Mouse (Mus musculus) limb, embryonic 14.5 days (tissue): Measurements from ENCODE around the gene Pear1. TPM values are rescaled to one million over a fixed set of nuclear protein-coding genes. Genes with fewer than 3 reads are reported as not detected.

Experiments
- ATAC-seq: fragments of 200-750 bp; cut with Nextera tagmentation; 2 replicates; pipeline ENCODE4 v1.8.0; 2017; ENCODE audit warnings: low read depth, moderate number of reproducible peaks, moderate TSS enrichment; ENCODE audit not compliant: low FRiP score
- DNase-seq: peaks from one replicate; pipeline ENCODE4 v3.0.0-alpha.2; 2015; ENCODE audit warnings: low spot score
- H3K27ac ChIP-seq: fragments of 300-500 bp; sonication (generic); replicated peaks from 2 replicates; pipeline ENCODE4 v1.5.1; 2014; ENCODE audit warnings: low read depth, mild to moderate bottlenecking, low read length, moderate library complexity, mixed read lengths
- H3K27me3 ChIP-seq: fragments of 300-500 bp; sonication (generic); 2 replicates; pipeline ENCODE4 v1.6.1; 2014; ENCODE audit warnings: low read length, mixed read lengths; ENCODE audit not compliant: control insufficient read depth, insufficient read depth
- H3K36me3 ChIP-seq: fragments of 300-500 bp; sonication (generic); 2 replicates; pipeline ENCODE4 v1.6.1; 2014; ENCODE audit warnings: mild to moderate bottlenecking, low read length, moderate library complexity, mixed read lengths; ENCODE audit not compliant: control insufficient read depth, insufficient read depth
- H3K4me1 ChIP-seq: fragments of 300-500 bp; sonication (generic); 2 replicates; pipeline ENCODE4 v1.6.1; 2014; ENCODE audit warnings: antibody characterized with exemption, low read length, mixed read lengths; ENCODE audit not compliant: control insufficient read depth, insufficient read depth
- H3K4me2 ChIP-seq: fragments of 300-500 bp; sonication (generic); replicated peaks from 2 replicates; pipeline ENCODE4 v1.6.1; 2014; ENCODE audit warnings: low read depth, mild to moderate bottlenecking, low read length, moderate library complexity; ENCODE audit not compliant: severe bottlenecking
- H3K4me3 ChIP-seq: fragments of 300-500 bp; sonication (generic); replicated peaks from 2 replicates; pipeline ENCODE4 v1.5.1; 2014; ENCODE audit warnings: low read length
- H3K9ac ChIP-seq: fragments of 300-500 bp; sonication (generic); 2 replicates; pipeline ENCODE4 v1.6.1; 2014; ENCODE audit warnings: mild to moderate bottlenecking, low read depth, low read length, moderate library complexity; ENCODE audit not compliant: severe bottlenecking
- H3K9me3 ChIP-seq: fragments of 300-500 bp; sonication (generic); 2 replicates; pipeline ENCODE4 v1.6.1; 2016; ENCODE audit warnings: low read length; ENCODE audit not compliant: control insufficient read depth
- POLR2A ChIP-seq: fragments of 200-500 bp; IDR thresholded peaks from 2 replicates; pipeline ENCODE4 v1.8.0; 2012; ENCODE audit warnings: inconsistent platforms, mild to moderate bottlenecking, moderate library complexity, borderline replicate concordance; ENCODE audit not compliant: insufficient read depth, insufficient read length; ENCODE audit errors: extremely low read depth
- WGBS: fragments of 180-500 bp; shearing (Covaris S2); extraction: QIAGEN DNeasy Blood & Tissue Kit; methylation state at CpG from one replicate; pipeline ENCODE4 v1.1.7; 2014; 5-methylcytosine and 5-hydroxymethylcytosine counted together
- polyA plus RNA-seq, 2 experiments: library from polyadenylated mRNA; depleted of rRNA in 1 of 2; stranded (reverse) in 1 of 2; unstranded in 1 of 2; fragments of >200 nt; fragmentation: Nextera tagmentation in 1 of 2; extraction: Ambion mirVana in 1 of 2; gene quantifications; 2 replicates each; pipeline versions ENCODE4 v1.2.1 to v1.2.3; 2012 to 2014

The Pear1 gene
- polyA plus RNA-seq, 2 experiments: 21.5 to 47.2 TPM

DNA sequence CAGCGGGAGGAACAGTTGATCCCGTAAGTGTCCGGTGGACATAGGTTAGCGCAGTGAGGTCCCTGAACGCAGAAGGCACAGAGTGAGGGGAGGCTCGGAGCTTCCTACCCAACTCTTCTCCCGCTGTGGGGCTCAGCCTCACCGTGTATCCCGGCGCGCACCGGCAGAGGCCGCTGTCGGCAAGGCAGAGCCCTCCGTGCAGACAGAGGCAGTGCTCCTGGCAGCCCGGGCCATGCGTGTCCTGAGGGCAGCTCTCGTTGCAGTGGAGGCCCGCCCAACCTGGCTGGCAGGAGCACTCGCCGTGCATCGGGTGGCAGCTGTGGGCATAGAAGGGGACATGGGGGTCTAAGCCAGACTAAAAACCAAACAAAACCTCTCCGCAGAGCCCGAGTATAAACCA, 68.1 kb downstream of the Pear1 start:
- no peaks in the 10 kb centered on the region for H3K27me3 ChIP-seq
- WGBS: 3% methylated on average over 24 of the region's 24 CpGs
- no peak overlapping the region for H3K9ac ChIP-seq
- DNase-seq: peak; percentile 75
- no peak overlapping the region; the same call in 1 of the 2 replicates for H3K4me3 ChIP-seq
- H3K4me2 ChIP-seq: peak overlapping the region; percentile 44
- no peak overlapping the region for H3K27ac ChIP-seq
- TF ChIP-seq POLR2A: no peak
- no peaks in the 10 kb centered on the region for H3K9me3 ChIP-seq
- H3K36me3 ChIP-seq: peaks cover 10% of the 10 kb centered on the region
- ATAC-seq: peak; percentile 82
- no peaks in the 10 kb centered on the region; the same call in 1 of the 2 replicates for H3K4me1 ChIP-seq

DNA sequence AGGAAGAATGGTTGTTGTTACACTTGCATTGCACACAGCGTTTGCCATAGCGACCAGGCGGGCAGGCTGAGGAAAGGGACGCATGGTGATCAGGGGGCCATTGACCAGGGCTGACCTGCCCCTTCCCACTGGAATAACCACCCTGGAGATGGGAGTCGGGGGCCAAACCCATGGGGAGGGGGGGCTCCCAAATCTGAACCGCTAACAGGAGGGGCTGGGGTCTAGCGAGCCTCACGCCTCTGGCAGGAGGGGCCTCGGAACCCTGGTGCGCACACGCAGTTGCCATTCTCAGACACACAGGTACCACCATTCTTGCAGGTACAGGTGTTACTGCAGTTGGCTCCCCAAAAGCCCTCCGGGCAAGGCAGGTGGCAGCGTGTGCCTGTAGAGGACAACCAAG, 70.3 kb downstream of the Pear1 start:
- Histone ChIP-seq H3K9ac (no peak overlapping the region), H3K4me1 (no peaks in the 10 kb centered on the region; the same call in 1 of the 2 replicates), H3K9me3 (no peaks in the 10 kb centered on the region), H3K4me2 (no peak overlapping the region), H3K36me3 (peaks cover 9% of the 10 kb centered on the region), H3K27ac (no peak overlapping the region), H3K4me3 (no peak overlapping the region), H3K27me3 (no peaks in the 10 kb centered on the region)
- 88% methylated on average over 13 of the region's 13 CpGs for WGBS
- ATAC-seq (no peak), DNase-seq (no peak)
- TF ChIP-seq POLR2A: no peak

DNA sequence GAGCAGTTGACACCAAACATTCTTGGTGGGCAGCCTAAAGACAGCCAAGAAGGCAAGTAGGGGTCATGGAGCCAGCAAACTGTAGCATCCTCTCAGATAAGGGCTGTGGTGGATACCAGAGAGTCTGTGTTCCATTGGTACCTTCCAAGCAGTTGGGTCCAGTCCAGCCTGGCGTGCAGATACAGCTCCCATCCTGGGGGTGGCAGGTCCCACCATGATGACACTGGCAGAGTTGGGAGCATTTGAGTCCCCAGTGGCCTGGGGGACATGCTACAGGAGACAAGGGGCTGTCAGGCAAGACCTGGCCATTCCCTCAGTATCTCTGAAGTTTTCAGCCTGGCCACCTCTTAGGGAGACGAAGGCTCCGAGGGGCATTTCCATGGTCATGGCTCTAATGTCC, 71.5 kb downstream of the Pear1 start:
- Histone ChIP-seq H3K4me3 (no peak overlapping the region), H3K36me3 (peaks cover 9% of the 10 kb centered on the region), H3K9me3 (no peaks in the 10 kb centered on the region), H3K9ac (no peak overlapping the region), H3K27ac (no peak overlapping the region), H3K4me2 (no peak overlapping the region), H3K4me1 (no peaks in the 10 kb centered on the region; the same call in 1 of the 2 replicates), H3K27me3 (no peaks in the 10 kb centered on the region)
- 77% methylated on average over 3 of the region's 3 CpGs for WGBS
- TF ChIP-seq POLR2A: no peak
- ATAC-seq: no peak
- DNase-seq: no peak

DNA sequence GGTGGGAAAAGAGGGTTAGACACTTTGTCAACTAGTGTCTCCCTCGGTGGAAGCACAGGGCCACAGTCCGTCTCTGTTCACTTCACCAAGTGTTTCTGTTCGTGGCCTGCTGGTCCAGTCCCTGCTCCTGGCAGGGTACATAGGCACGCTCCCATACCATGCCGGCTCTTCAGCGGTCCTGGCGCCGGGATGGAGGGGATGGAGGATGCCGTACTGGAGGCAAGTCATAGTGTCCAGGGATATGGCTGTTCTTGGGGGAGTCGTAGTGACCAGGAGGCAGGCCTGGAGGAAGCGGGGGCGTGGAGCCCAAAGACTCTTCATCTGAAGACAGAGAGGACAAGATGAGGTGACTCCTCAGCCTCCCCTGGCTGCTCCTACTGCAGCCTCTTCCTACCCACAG, 74.1 kb downstream of the Pear1 start:
- no peaks in the 10 kb centered on the region for H3K27me3 ChIP-seq
- 0 out of 2 replicates have a peak, but pooled peaks cover 7% of the 10 kb centered on the region for H3K4me1 ChIP-seq
- DNase-seq (no peak), ATAC-seq (no peak)
- H3K27ac ChIP-seq: no peak overlapping the region
- no peak overlapping the region for H3K4me2 ChIP-seq
- no peak for TF ChIP-seq POLR2A
- no peak overlapping the region for H3K4me3 ChIP-seq
- H3K36me3 ChIP-seq: peaks cover 9% of the 10 kb centered on the region
- H3K9me3 ChIP-seq: no peaks in the 10 kb centered on the region
- 90% methylated on average over 12 of the region's 12 CpGs for WGBS
- H3K9ac ChIP-seq: no peak overlapping the region

DNA sequence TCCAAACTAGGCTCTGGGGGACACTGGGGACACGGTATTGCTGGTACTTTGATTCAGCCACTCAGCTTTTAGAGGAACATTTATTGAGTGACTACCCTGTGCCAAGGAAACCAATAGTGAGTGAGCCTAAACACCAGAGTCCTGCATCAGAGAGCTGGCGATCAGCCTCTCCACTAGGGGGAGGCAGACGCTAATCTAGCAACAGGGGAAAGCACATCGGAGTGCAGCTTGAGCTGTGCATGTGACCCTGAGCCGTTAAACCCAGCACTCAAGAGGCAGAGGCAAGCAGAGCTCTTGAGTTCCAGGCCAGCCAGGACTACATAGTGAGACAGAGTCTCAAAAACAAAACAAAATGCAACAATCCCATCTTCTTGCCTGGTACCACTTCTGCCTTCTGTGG, 75.1 kb downstream of the Pear1 start:
- H3K27me3 ChIP-seq: no peaks in the 10 kb centered on the region
- no peak overlapping the region for H3K9ac ChIP-seq
- no peak for ATAC-seq
- no peaks in the 10 kb centered on the region for H3K9me3 ChIP-seq
- no peak for TF ChIP-seq POLR2A
- H3K27ac ChIP-seq: no peak overlapping the region
- H3K4me1 ChIP-seq: 0 out of 2 replicates have a peak, but pooled peaks cover 10% of the 10 kb centered on the region
- peaks cover 9% of the 10 kb centered on the region for H3K36me3 ChIP-seq
- WGBS: 15% methylated on average over 5 of the region's 5 CpGs
- peak; percentile 45 for DNase-seq
- H3K4me3 ChIP-seq: no peak overlapping the region
- no peak overlapping the region for H3K4me2 ChIP-seq

DNA sequence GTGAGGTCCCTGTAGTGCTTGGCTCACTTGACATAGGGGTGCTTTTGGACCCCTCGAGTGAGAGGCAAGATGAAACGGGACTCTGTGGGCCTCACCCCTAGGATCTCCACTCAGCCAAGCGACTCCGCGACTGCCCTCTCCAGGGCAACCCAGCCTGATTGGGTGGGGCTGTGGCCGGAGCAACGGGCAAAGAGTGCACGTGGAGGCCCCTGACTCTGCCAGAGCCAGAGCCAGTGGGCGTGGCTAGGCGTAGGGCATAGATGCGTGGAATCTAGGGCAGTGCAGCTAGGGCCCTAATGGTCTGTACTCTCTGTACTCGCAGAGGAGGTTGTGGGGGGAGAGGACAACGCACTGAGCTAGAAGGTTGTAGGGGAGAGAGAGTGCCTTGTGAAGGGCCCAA, 75.7 kb downstream of the Pear1 start, which contains the start of gene Lrrc71:
Gene Lrrc71 (minus strand): TSS at position 195 of the 400 bp plus-strand sequence.
- Histone ChIP-seq H3K9me3 (no peaks in the 10 kb centered on the region), H3K4me3 (no peak within 1 kb of the TSS), H3K27me3 (no peaks in the 10 kb centered on the region), H3K9ac (no peak within 1 kb of the TSS), H3K4me2 (no peak within 1 kb of the TSS), H3K36me3 (peaks cover 6% of the 10 kb centered on the region), H3K27ac (no peak within 1 kb of the TSS), H3K4me1 (0 out of 2 replicates have a peak, but pooled peaks cover 10% of the 10 kb centered on the region)
- DNase-seq: no peak
- 53% methylated on average over 13 of the region's 13 CpGs for WGBS
- TF ChIP-seq POLR2A: no peak
- no peak for ATAC-seq
